Comparison of ENCODE assay signal across 9 mouse cellular contexts in the genomic region with DNA sequence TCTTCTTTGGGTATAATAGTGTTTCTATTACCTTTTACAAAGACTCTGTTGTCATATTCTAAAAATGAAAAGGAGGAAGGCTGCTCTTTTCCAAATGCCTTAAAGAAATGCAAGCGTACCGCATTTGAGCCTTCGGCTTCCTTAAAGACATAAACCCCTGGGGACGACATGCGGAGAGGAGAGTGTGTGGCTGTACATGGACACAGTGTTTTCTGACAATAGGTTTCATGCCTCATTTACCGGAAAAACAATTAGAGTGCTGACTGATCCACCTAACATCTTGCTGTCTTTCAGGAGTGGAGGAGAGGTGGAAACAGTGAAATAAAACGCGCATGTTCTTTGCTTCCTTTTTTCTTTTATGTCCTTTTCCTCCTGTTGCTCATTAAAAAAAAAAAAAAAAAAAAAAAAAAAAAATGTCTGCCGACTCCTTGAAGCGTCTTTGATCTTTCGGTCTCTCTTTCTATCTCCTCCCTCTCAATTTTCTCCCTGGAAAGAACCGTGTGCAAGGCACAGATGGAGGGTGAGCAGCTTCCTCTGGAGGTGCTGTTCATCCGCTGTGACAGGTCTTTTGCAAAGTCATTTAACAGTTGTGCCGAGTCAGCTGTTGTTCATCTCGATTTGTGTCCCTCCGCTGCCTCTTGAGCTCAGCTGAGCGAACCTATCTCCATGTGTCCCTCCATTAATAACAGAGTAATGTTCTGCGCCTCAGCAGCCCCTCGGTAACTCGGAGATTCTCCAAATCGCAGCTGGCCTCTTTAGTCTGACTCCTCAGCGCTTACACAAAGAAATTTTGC.
A peak's percentile ranks its signal among the peaks of the same experiment; 100 is the strongest.
DNase-seq lines count a peak whose midpoint lies in the region; ATAC-seq and TF ChIP-seq lines count a peak whose summit lies in the region.
"Had no signal": no experiment of that assay in that cellular context is flagged by ENCODE, and none has a peak within 500 bp of the region (broad histone marks: within the 10 kb centered on the region; RNA-seq: fewer than 3 reads in every experiment).

No protein-coding gene starts in this region.

- ATAC-seq in embryonic facial prominence, embryonic 15.5 days (ENCODE audit: insufficient number of reproducible peaks, low FRiP score, low TSS enrichment, low read depth), result no peak
- no peak for ATAC-seq in neural tube, embryonic 12.5 days (ENCODE audit: low FRiP score, low read depth)

- no peaks in the 10 kb centered on the region for H3K9me3 ChIP-seq in embryonic facial prominence, embryonic 15.5 days (replicated peaks)
- no peaks in the 10 kb centered on the region for H3K9me3 ChIP-seq in neural tube, embryonic 12.5 days
- H3K9me3 ChIP-seq: limb, embryonic 13.5 days had no signal

- peak; percentile 86 for DNase-seq in brain, embryonic 14.5 days (ENCODE audit: low read depth)
- peak; percentile 21 to 41 for DNase-seq in layer of hippocampus, postnatal 10 days (ENCODE audit: low spot score in 2 of 2)
- no peak for DNase-seq in urinary bladder, postnatal 36 days (ENCODE audit: low spot score in 2 of 2)
- DNase-seq in B cell, adult 2 months, result no peak
- DNase-seq in cerebellum, adult 9-11 months, result no peak
- no peak for DNase-seq in kidney, postnatal 14 days

- no peaks in the 10 kb centered on the region for H3K4me1 ChIP-seq in embryonic facial prominence, embryonic 15.5 days
- H3K4me1 ChIP-seq in neural tube, embryonic 12.5 days, result no peaks in the 10 kb centered on the region
- H3K4me1 ChIP-seq: limb, embryonic 13.5 days had no signal

- peak overlapping the region; percentile 0; the same call in 1 of the 2 replicates for H3K4me3 ChIP-seq in embryonic facial prominence, embryonic 15.5 days (replicated peaks)
- 0 out of 2 replicates have a peak overlapping the region, but pooled peaks have one; percentile 15 for H3K4me3 ChIP-seq in neural tube, embryonic 12.5 days
- H3K4me3 ChIP-seq: limb, embryonic 13.5 days had no signal

- H3K36me3 ChIP-seq in embryonic facial prominence, embryonic 15.5 days, result no peaks in the 10 kb centered on the region
- H3K36me3 ChIP-seq in neural tube, embryonic 12.5 days, result no peaks in the 10 kb centered on the region
- H3K36me3 ChIP-seq: limb, embryonic 13.5 days had no signal

- no peaks in the 10 kb centered on the region for H3K27me3 ChIP-seq in embryonic facial prominence, embryonic 15.5 days
- H3K27me3 ChIP-seq in neural tube, embryonic 12.5 days (replicated peaks), result no peaks in the 10 kb centered on the region
- H3K27me3 ChIP-seq: limb, embryonic 13.5 days had no signal

- H3K27ac ChIP-seq in embryonic facial prominence, embryonic 15.5 days (replicated peaks), result no peak overlapping the region
- H3K27ac ChIP-seq in neural tube, embryonic 12.5 days, result no peak overlapping the region
- H3K27ac ChIP-seq: limb, embryonic 13.5 days had no signal

- WGBS in embryonic facial prominence, embryonic 15.5 days, result 28% methylated on average over 22 of the region's 22 CpGs
- WGBS in neural tube, embryonic 12.5 days, result 25% methylated on average over 22 of the region's 22 CpGs

- no peak for TF ChIP-seq POLR2A in brain, embryonic 14.5 days (IDR thresholded peaks at IDR 0.05; ENCODE audit: borderline replicate concordance, extremely low read depth, insufficient read depth, insufficient read length, poor library complexity, severe bottlenecking)

- no peak for TF ChIP-seq CTCF in brain, embryonic 14.5 days (IDR thresholded peaks at IDR 0.05; ENCODE audit: borderline replicate concordance, extremely low read depth, insufficient read depth, insufficient read length)

- H3K4me2 ChIP-seq in embryonic facial prominence, embryonic 15.5 days (replicated peaks), result peak overlapping the region; percentile 24
- H3K4me2 ChIP-seq in neural tube, embryonic 12.5 days (replicated peaks), result peak overlapping the region; percentile 48
- H3K4me2 ChIP-seq: limb, embryonic 13.5 days had no signal

- no peak overlapping the region for H3K9ac ChIP-seq in embryonic facial prominence, embryonic 15.5 days
- no peak overlapping the region for H3K9ac ChIP-seq in neural tube, embryonic 12.5 days
- H3K9ac ChIP-seq: limb, embryonic 13.5 days had no signal

Comparison
In these comparisons a context has a peak if more than half of its experiments do, and no peak if none do; other contexts are left out.
1. DNase-seq: peak in brain, embryonic 14.5 days (single experiment) and layer of hippocampus, postnatal 10 days (2 of 2); none in urinary bladder, postnatal 36 days (0 of 2), B cell, adult 2 months (0 of 2), cerebellum, adult 9-11 months (single experiment) and kidney, postnatal 14 days (single experiment).